Mouse (Mus musculus) common myeloid progenitor, adult 5-6 weeks (primary cell): ENCODE measurements around the gene Dip2b. TPM values are rescaled to one million over a fixed set of nuclear protein-coding genes. Genes with fewer than 3 reads are reported as not detected.
A peak's percentile ranks its signal among the peaks of the same experiment; 100 is the strongest.

Source experiments
- ATAC-seq: replicated peaks from 2 replicates; pipeline ENCODE4 v1.8.0; 2016; ENCODE audit warnings: low read depth, mild to moderate bottlenecking, moderate TSS enrichment, inconsistent platforms; ENCODE audit not compliant: poor library complexity, severe bottlenecking
- total RNA-seq: library from RNA; stranded (forward); fragments of 200-1000, 187-1606 nt; gene quantifications from 2 replicates; pipeline ENCODE4 v1.2.3, GENCODE M21; 2017

Gene Dip2b
- total RNA-seq, 1 experiment from 2014 or later, result 14.9 TPM

- no peak for ATAC-seq
These were observed 11.1 kb downstream of the Dip2b start for GRCm38 (mm10) chr15:100049496-100050087.

- ATAC-seq, result no peak
These were observed 12.5 kb downstream of the Dip2b start for GRCm38 (mm10) chr15:100050940-100051339.

GRCm38 (mm10) chr15:100052726-100053125 is 14.3 kb downstream of the Dip2b start:
- no peak for ATAC-seq

GRCm38 (mm10) chr15:100056397-100056908 is 18.0 kb downstream of the Dip2b start:
- ATAC-seq, result no peak

GRCm38 (mm10) chr15:100057698-100058097 is 19.2 kb downstream of the Dip2b start:
- ATAC-seq, result no peak

GRCm38 (mm10) chr15:100058143-100058542 is 19.7 kb downstream of the Dip2b start:
- no peak for ATAC-seq

GRCm38 (mm10) chr15:100058912-100059311 is 20.4 kb downstream of the Dip2b start:
- no peak for ATAC-seq

GRCm38 (mm10) chr15:100059626-100060311 is 21.3 kb downstream of the Dip2b start:
- no peak for ATAC-seq

- peak; percentile 59 for ATAC-seq
These were observed 22.2 kb downstream of the Dip2b start for GRCm38 (mm10) chr15:100060513-100061140.

- ATAC-seq, result no peak
These were observed 22.9 kb downstream of the Dip2b start for GRCm38 (mm10) chr15:100061377-100061776.

GRCm38 (mm10) chr15:100063229-100063773 is 24.8 kb downstream of the Dip2b start:
- ATAC-seq, result no peak

- no peak for ATAC-seq
These were observed 28.2 kb downstream of the Dip2b start for GRCm38 (mm10) chr15:100066702-100067101.

GRCm38 (mm10) chr15:100069101-100069500 is 30.6 kb downstream of the Dip2b start:
- ATAC-seq, result no peak

GRCm38 (mm10) chr15:100070021-100070420 is 31.6 kb downstream of the Dip2b start:
- ATAC-seq, result no peak

- ATAC-seq, result no peak
These were observed 33.4 kb downstream of the Dip2b start for GRCm38 (mm10) chr15:100071819-100072218.

- ATAC-seq, result no peak
These were observed 35.4 kb downstream of the Dip2b start for GRCm38 (mm10) chr15:100073696-100074453.

- ATAC-seq, result no peak
These were observed 36.3 kb downstream of the Dip2b start for GRCm38 (mm10) chr15:100074754-100075153.

- ATAC-seq, result peak; percentile 48
These were observed 37.9 kb downstream of the Dip2b start for GRCm38 (mm10) chr15:100076362-100076761.

- ATAC-seq, result peak; percentile 72
These were observed 42.5 kb downstream of the Dip2b start for GRCm38 (mm10) chr15:100080833-100081477.
